22 mouse cellular contexts compared by ENCODE assay signal in the genomic region with DNA sequence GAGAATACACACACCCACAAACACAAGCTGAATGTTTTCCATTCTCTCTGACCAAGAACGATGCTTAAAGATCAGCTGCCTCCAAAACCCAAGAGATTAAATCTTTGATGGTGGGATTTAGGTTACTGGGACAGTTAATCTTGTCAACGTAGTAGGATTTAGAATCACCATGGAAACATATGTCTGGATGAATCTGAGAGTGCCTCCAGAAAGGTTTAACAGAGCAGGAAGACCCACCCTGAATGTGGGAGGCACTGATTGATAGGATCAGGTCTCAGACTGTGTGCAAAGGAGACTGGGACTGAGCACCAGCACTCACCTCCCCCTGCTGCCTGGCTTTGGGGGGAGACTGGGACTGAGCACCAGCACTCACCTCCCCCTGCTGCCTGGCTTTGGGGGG. TPM values are rescaled to one million over a fixed set of nuclear protein-coding genes. Genes with fewer than 3 reads are reported as not detected.
DNase-seq lines count a peak whose midpoint lies in the region; ATAC-seq and TF ChIP-seq lines count a peak whose summit lies in the region.
"Had no signal": no experiment of that assay in that cellular context is flagged by ENCODE, and none has a peak within 500 bp of the region (broad histone marks: within the 10 kb centered on the region; RNA-seq: fewer than 3 reads in every experiment).

No protein-coding gene starts in this region.

- no peak for DNase-seq in forebrain, embryonic 11.5 days (ENCODE audit: low spot score)
- peak; percentile 46 for DNase-seq in brain, embryonic 14.5 days (ENCODE audit: low read depth)
- no peak for DNase-seq in forebrain, postnatal 0 days
- no peak for DNase-seq in ovary, postnatal 10 days (ENCODE audit: low spot score)
- no peak for DNase-seq in left cerebral cortex, adult 11 months (ENCODE audit: low spot score)
- DNase-seq in thymus, postnatal 0 days (ENCODE audit: low spot score), result no peak
- DNase-seq: adrenal gland, adult 2 months; cerebellum, adult 11-12 months; cerebellum, postnatal 36 days; gastrocnemius, adult 2 months; heart, adult 18-20 months; heart, postnatal 4 days; kidney, postnatal 10 days; lung, embryonic 14.5 days; thymus, adult 18-20 months had no signal

- no peak overlapping the region for H3K4me3 ChIP-seq in forebrain, embryonic 11.5 days (ENCODE audit: low read depth, low read length)
- H3K4me3 ChIP-seq in forebrain, embryonic 16.5 days (replicated peaks; ENCODE audit: low read length), result no peak overlapping the region
- no peak overlapping the region for H3K4me3 ChIP-seq in forebrain, postnatal 0 days (ENCODE audit: low read depth, low read length)
- H3K4me3 ChIP-seq in midbrain, embryonic 15.5 days, result no peak overlapping the region
- H3K4me3 ChIP-seq: gastrocnemius, adult 2 months; layer of hippocampus, adult 2 months; limb, embryonic 10.5 days had no signal

- H3K4me1 ChIP-seq in forebrain, embryonic 11.5 days (replicated peaks; ENCODE audit: control insufficient read depth, insufficient read depth, low read length), result peaks cover 8% of the 10 kb centered on the region
- H3K4me1 ChIP-seq in forebrain, embryonic 16.5 days (replicated peaks; ENCODE audit: control insufficient read depth, insufficient read depth, low read length), result peaks cover 32% of the 10 kb centered on the region
- H3K4me1 ChIP-seq in forebrain, postnatal 0 days (ENCODE audit: insufficient read depth), result no peaks in the 10 kb centered on the region; the same call in 1 of the 2 replicates
- H3K4me1 ChIP-seq in midbrain, embryonic 15.5 days, result peaks cover 13% of the 10 kb centered on the region

- no peak overlapping the region for H3K27ac ChIP-seq in forebrain, embryonic 11.5 days (ENCODE audit: low read depth, low read length)
- no peak overlapping the region for H3K27ac ChIP-seq in forebrain, embryonic 16.5 days (ENCODE audit: low read length)
- no peak overlapping the region for H3K27ac ChIP-seq in forebrain, postnatal 0 days (ENCODE audit: low read depth, low read length)
- H3K27ac ChIP-seq in midbrain, embryonic 15.5 days, result no peak overlapping the region
- H3K27ac ChIP-seq: gastrocnemius, adult 2 months; layer of hippocampus, adult 2 months; limb, embryonic 10.5 days; macrophage had no signal

- H3K9me3 ChIP-seq in forebrain, embryonic 11.5 days (ENCODE audit: control insufficient read depth, low read length), result no peaks in the 10 kb centered on the region
- no peaks in the 10 kb centered on the region for H3K9me3 ChIP-seq in forebrain, embryonic 16.5 days (ENCODE audit: control insufficient read depth, low read length)
- H3K9me3 ChIP-seq in forebrain, postnatal 0 days (ENCODE audit: low read length), result no peaks in the 10 kb centered on the region
- H3K9me3 ChIP-seq in midbrain, embryonic 15.5 days, result no peaks in the 10 kb centered on the region
- H3K9me3 ChIP-seq: limb, embryonic 10.5 days had no signal

- H3K36me3 ChIP-seq in forebrain, embryonic 11.5 days (ENCODE audit: control insufficient read depth, insufficient read depth, low read length), result no peaks in the 10 kb centered on the region
- H3K36me3 ChIP-seq in forebrain, embryonic 16.5 days (ENCODE audit: control insufficient read depth, insufficient read depth), result no peaks in the 10 kb centered on the region
- no peaks in the 10 kb centered on the region for H3K36me3 ChIP-seq in forebrain, postnatal 0 days (ENCODE audit: insufficient read depth)
- H3K36me3 ChIP-seq in midbrain, embryonic 15.5 days (replicated peaks), result no peaks in the 10 kb centered on the region
- H3K36me3 ChIP-seq: limb, embryonic 10.5 days had no signal

- 36% methylated on average over 2 of the region's 2 CpGs for WGBS in forebrain, embryonic 11.5 days
- 19% methylated on average over 2 of the region's 2 CpGs for WGBS in forebrain, embryonic 16.5 days
- 23% methylated on average over 2 of the region's 2 CpGs for WGBS in forebrain, postnatal 0 days
- 11% methylated on average over 2 of the region's 2 CpGs for WGBS in midbrain, embryonic 15.5 days

- no peak for TF ChIP-seq CTCF in brain, embryonic 14.5 days (IDR thresholded peaks at IDR 0.05; ENCODE audit: borderline replicate concordance, extremely low read depth, insufficient read depth, insufficient read length)
- no peak for TF ChIP-seq CTCF in forebrain, postnatal 0 days (IDR thresholded peaks at IDR 0.05; ENCODE audit: low read depth)

- 0 out of 2 replicates have a peak, but pooled peaks have one; percentile 12 for ATAC-seq in forebrain, embryonic 11.5 days (replicated peaks; ENCODE audit: low FRiP score)
- ATAC-seq in forebrain, embryonic 16.5 days, result no peak
- peak; percentile 40; the same call in 1 of the 2 replicates for ATAC-seq in forebrain, postnatal 0 days
- ATAC-seq in midbrain, embryonic 15.5 days (replicated peaks), result peak; percentile 81
- ATAC-seq: intestine, postnatal 0 days had no signal

- no peaks in the 10 kb centered on the region for H3K27me3 ChIP-seq in forebrain, embryonic 11.5 days (ENCODE audit: control insufficient read depth, insufficient read depth, low read length)
- no peaks in the 10 kb centered on the region for H3K27me3 ChIP-seq in forebrain, embryonic 16.5 days (replicated peaks; ENCODE audit: control insufficient read depth, insufficient read depth, low read length)
- H3K27me3 ChIP-seq in forebrain, postnatal 0 days (ENCODE audit: insufficient read depth, low read length), result no peaks in the 10 kb centered on the region
- no peaks in the 10 kb centered on the region for H3K27me3 ChIP-seq in midbrain, embryonic 15.5 days (replicated peaks)

- H3K9ac ChIP-seq in forebrain, embryonic 11.5 days (ENCODE audit: low read length), result no peak overlapping the region
- H3K9ac ChIP-seq in forebrain, embryonic 16.5 days (replicated peaks; ENCODE audit: low read depth, low read length), result no peak overlapping the region
- H3K9ac ChIP-seq in forebrain, postnatal 0 days, result no peak overlapping the region
- H3K9ac ChIP-seq in midbrain, embryonic 15.5 days, result no peak overlapping the region
- H3K9ac ChIP-seq: lung, embryonic 14.5 days had no signal

- no peak for TF ChIP-seq POLR2A in brain, embryonic 14.5 days (IDR thresholded peaks at IDR 0.05; ENCODE audit: borderline replicate concordance, extremely low read depth, insufficient read depth, insufficient read length, poor library complexity, severe bottlenecking)

- H3K4me2 ChIP-seq in forebrain, embryonic 11.5 days (ENCODE audit: low read depth, low read length, severe bottlenecking), result no peak overlapping the region
- no peak overlapping the region for H3K4me2 ChIP-seq in forebrain, embryonic 16.5 days (ENCODE audit: low read length)
- H3K4me2 ChIP-seq in forebrain, postnatal 0 days (ENCODE audit: low read depth), result no peak overlapping the region
- H3K4me2 ChIP-seq in midbrain, embryonic 15.5 days, result no peak overlapping the region
- H3K4me2 ChIP-seq: liver, embryonic 11.5 days; lung, embryonic 14.5 days had no signal

RNA-seq across cellular contexts. Expression of a gene that starts 39.4 kb away (rescaled TPM):
- polyA plus RNA-seq in forebrain, embryonic 11.5 days (2014; fragmentation: Nextera tagmentation; extraction: Ambion mirVana), result 52.0 and 55.4 TPM in 2 replicates
- polyA plus RNA-seq in forebrain, embryonic 16.5 days (2015; fragmentation: Nextera tagmentation; extraction: Ambion mirVana), result 38.6 and 49.2 TPM in 2 replicates
- 17.0 and 19.0 TPM in 2 replicates for polyA plus RNA-seq in brain, embryonic 14.5 days (2012; rRNA removed)
- 30.5 and 33.2 TPM in 2 replicates for total RNA-seq in forebrain, postnatal 0 days (2014; rRNA removed)
- polyA plus RNA-seq in forebrain, postnatal 0 days (2015; fragmentation: Nextera tagmentation; extraction: Ambion mirVana), result 34.4 and 38.1 TPM in 2 replicates
- 30.9 and 32.4 TPM in 2 replicates for polyA plus RNA-seq in midbrain, embryonic 15.5 days (2015; fragmentation: Nextera tagmentation; extraction: Ambion mirVana)
- polyA plus RNA-seq in thymus, postnatal 0 days (2015; fragmentation: Nextera tagmentation; extraction: Ambion mirVana), result 82.5 and 88.6 TPM in 2 replicates

RNA-seq across cellular contexts. Expression of a gene that starts 54.6 kb away (rescaled TPM):
- 57.6 and 59.5 TPM in 2 replicates for polyA plus RNA-seq in forebrain, embryonic 11.5 days (2014; fragmentation: Nextera tagmentation; extraction: Ambion mirVana)
- 75.8 and 81.0 TPM in 2 replicates for polyA plus RNA-seq in forebrain, embryonic 16.5 days (2015; fragmentation: Nextera tagmentation; extraction: Ambion mirVana)
- polyA plus RNA-seq in brain, embryonic 14.5 days (2012; rRNA removed), result 41.1 and 46.6 TPM in 2 replicates
- 57.5 and 71.2 TPM in 2 replicates for total RNA-seq in forebrain, postnatal 0 days (2014; rRNA removed)
- polyA plus RNA-seq in forebrain, postnatal 0 days (2015; fragmentation: Nextera tagmentation; extraction: Ambion mirVana), result 96.4 and 97.3 TPM in 2 replicates
- 78.6 and 85.6 TPM in 2 replicates for polyA plus RNA-seq in midbrain, embryonic 15.5 days (2015; fragmentation: Nextera tagmentation; extraction: Ambion mirVana)
- polyA plus RNA-seq in thymus, postnatal 0 days (2015; fragmentation: Nextera tagmentation; extraction: Ambion mirVana), result 42.1 and 42.2 TPM in 2 replicates
